Mouse (Mus musculus) CH12.LX (cell line): ENCODE measurements around the gene Gm9376.

ENCODE experiments used
- CTCF ChIP-seq, 2 experiments: IDR thresholded peaks in 1 of 2; conservative IDR thresholded peaks in 1 of 2; 2 replicates each; pipeline ENCODE4 v1.5.1; 2011 to 2012; ENCODE audit warnings: low read depth in 2 of 2, low read length in 2 of 2, improper control_type of control experiment in 1 of 2, inconsistent platforms in 1 of 2, mild to moderate bottlenecking in 1 of 2, moderate library complexity in 1 of 2
- E2F4 ChIP-seq: IDR thresholded peaks from 2 replicates; pipeline ENCODE4 v1.6.1; 2011; ENCODE audit warnings: low read depth, low read length, improper control_type of control experiment; ENCODE audit not compliant: insufficient replicate concordance
- EP300 ChIP-seq: IDR thresholded peaks from 2 replicates; pipeline ENCODE4 v1.6.1; 2011; ENCODE audit warnings: low read length, improper control_type of control experiment
- MAFK ChIP-seq: IDR thresholded peaks from 2 replicates; pipeline ENCODE4 v1.6.1; 2011; ENCODE audit warnings: low read length, improper control_type of control experiment; ENCODE audit not compliant: insufficient replicate concordance
- MXI1 ChIP-seq: IDR thresholded peaks from 2 replicates; pipeline ENCODE4 v1.6.1; 2011; ENCODE audit warnings: mild to moderate bottlenecking, low read depth, low read length, improper control_type of control experiment
- NELFE ChIP-seq: IDR thresholded peaks from 2 replicates; pipeline ENCODE4 v1.6.1; 2011; ENCODE audit warnings: low read depth, low read length, improper control_type of control experiment
- POLR2A ChIP-seq: IDR thresholded peaks from 2 replicates; pipeline ENCODE4 v1.6.1; 2011; ENCODE audit warnings: low read depth, mild to moderate bottlenecking, improper control_type of control experiment, low read length
- RCOR1 ChIP-seq: conservative IDR thresholded peaks from 2 replicates; pipeline ENCODE4 v1.6.1; 2012; ENCODE audit warnings: low read depth, mild to moderate bottlenecking, inconsistent platforms, low read length, improper control_type of control experiment

DNA sequence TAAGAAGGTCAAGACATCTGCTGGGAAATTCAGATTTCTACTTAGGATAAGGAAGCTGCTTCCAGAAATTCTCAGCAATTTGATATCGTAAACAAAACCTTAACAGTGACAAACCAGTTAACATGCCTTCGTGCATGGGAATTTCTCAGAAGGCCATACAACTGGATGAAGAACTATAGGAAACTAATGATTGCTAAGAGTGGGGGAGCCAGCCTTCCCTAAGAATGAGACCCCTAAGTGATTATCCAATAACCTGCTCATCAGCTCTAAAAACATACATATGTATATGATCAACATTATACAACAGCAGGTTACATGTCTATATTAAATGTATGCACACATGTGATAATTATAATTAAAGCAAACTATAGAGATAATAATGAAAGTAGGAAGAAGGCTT is at the start of gene Gm9376:
- TF ChIP-seq EP300 (no peak), CTCF (conservative IDR thresholded peaks at IDR 0.05 in 1 of 2, IDR thresholded peaks at IDR 0.05 in 1 of 2; ENCODE audit: low read depth in 2 of 2, low read length in 2 of 2) (no peak), NELFE (no peak), MAFK (no peak), E2F4 (no peak), RCOR1 (no peak), POLR2A (no peak), MXI1 (no peak)
